16 mouse cellular contexts compared by ENCODE assay signal in the genomic region with DNA sequence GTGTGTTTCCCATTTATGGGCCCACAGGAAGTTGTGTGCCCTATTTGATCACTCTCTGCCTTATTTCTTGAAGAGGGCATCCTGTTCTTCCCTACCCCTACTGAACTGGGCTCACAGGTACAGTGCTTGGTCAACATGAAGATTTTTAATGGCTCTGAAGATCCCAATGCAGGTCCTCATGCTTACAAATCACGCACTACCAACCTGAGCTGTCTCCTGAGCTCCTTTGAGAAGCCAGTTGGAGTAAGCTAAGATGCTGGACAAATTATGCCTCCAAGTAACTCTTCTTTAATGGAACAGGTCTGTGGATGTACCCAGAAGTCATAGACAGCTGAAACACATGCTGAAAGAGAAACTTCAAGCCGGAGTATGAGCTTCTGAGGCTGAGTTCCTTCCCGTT.
"Had no signal": no experiment of that assay in that cellular context is flagged by ENCODE, and none has a peak within 500 bp of the region (broad histone marks: within the 10 kb centered on the region; RNA-seq: fewer than 3 reads in every experiment).

No protein-coding gene starts in this region.

- H3K27me3 ChIP-seq: neural tube, embryonic 13.5 days; neural tube, embryonic 15.5 days; stomach, embryonic 15.5 days had no signal

- H3K9me3 ChIP-seq: neural tube, embryonic 13.5 days; neural tube, embryonic 15.5 days; stomach, embryonic 15.5 days had no signal

- DNase-seq: retina, postnatal 1 day; right cerebral cortex, adult 18-20 months; right cerebral cortex, postnatal 14 days; right cerebral cortex, postnatal 25 days; right cerebral cortex, postnatal 4 days; spleen, adult 18-20 months; thymus, adult 18-20 months; thymus, adult 2 months; thymus, postnatal 14 days; thymus, postnatal 25 days; thymus, postnatal 36 days; thymus, postnatal 4 days had no signal

- H3K4me1 ChIP-seq: neural tube, embryonic 13.5 days had no signal

- H3K36me3 ChIP-seq: neural tube, embryonic 13.5 days; neural tube, embryonic 15.5 days; stomach, embryonic 15.5 days had no signal

- H3K27ac ChIP-seq: neural tube, embryonic 13.5 days; neural tube, embryonic 15.5 days; stomach, embryonic 15.5 days; stomach, postnatal 0 days had no signal

- H3K4me3 ChIP-seq: neural tube, embryonic 13.5 days; neural tube, embryonic 15.5 days; stomach, embryonic 15.5 days had no signal
